Mouse (Mus musculus): ENCODE results near the gene Trpc7. TPM values are rescaled to one million over a fixed set of nuclear protein-coding genes. Genes with fewer than 3 reads are reported as not detected.

Trpc7 gene
- 0.12 TPM in 1 of 2 replicates, not detected in the other for polyA plus RNA-seq (2015; fragmentation: Nextera tagmentation; extraction: Ambion mirVana)

GRCm38 (mm10) chr13:56895893-56896292 lies at the start of gene Trpc7:
Trpc7 (minus strand) TSS chr13:56895993.
- H3K27me3 ChIP-seq = peaks cover 9% of the 10 kb centered on the region
- H3K9me3 ChIP-seq (replicated peaks) = no peaks in the 10 kb centered on the region
- no peak for ATAC-seq (ENCODE audit: insufficient number of reproducible peaks, low FRiP score, low TSS enrichment, low read depth)
- H3K36me3 ChIP-seq = no peaks in the 10 kb centered on the region
- H3K4me2 ChIP-seq (replicated peaks) = no peak within 1 kb of the TSS
- no peak within 1 kb of the TSS for H3K9ac ChIP-seq
- H3K4me3 ChIP-seq (replicated peaks) = no peak within 1 kb of the TSS
- H3K4me1 ChIP-seq = no peaks in the 10 kb centered on the region
- WGBS = 76% methylated on average over 3 of the region's 3 CpGs
- H3K27ac ChIP-seq (replicated peaks) = no peak within 1 kb of the TSS

- H3K36me3 ChIP-seq = no peaks in the 10 kb centered on the region
- no peak overlapping the region for H3K4me2 ChIP-seq (replicated peaks)
- H3K4me3 ChIP-seq (replicated peaks) = no peak overlapping the region
- H3K4me1 ChIP-seq = no peaks in the 10 kb centered on the region
- no peak for ATAC-seq (ENCODE audit: insufficient number of reproducible peaks, low FRiP score, low TSS enrichment, low read depth)
- H3K27ac ChIP-seq (replicated peaks) = no peak overlapping the region
- 83% methylated on average over 11 of the region's 11 CpGs for WGBS
- no peaks in the 10 kb centered on the region for H3K27me3 ChIP-seq
- no peak overlapping the region for H3K9ac ChIP-seq
- H3K9me3 ChIP-seq (replicated peaks) = no peaks in the 10 kb centered on the region
These were observed 43.5 kb upstream of the Trpc7 start for GRCm38 (mm10) chr13:56939261-56939660.

- Histone ChIP-seq H3K4me3 (replicated peaks) (no peak overlapping the region), H3K27me3 (no peaks in the 10 kb centered on the region), H3K9ac (no peak overlapping the region), H3K27ac (replicated peaks) (no peak overlapping the region), H3K4me2 (replicated peaks) (no peak overlapping the region), H3K36me3 (no peaks in the 10 kb centered on the region), H3K4me1 (no peaks in the 10 kb centered on the region), H3K9me3 (replicated peaks) (no peaks in the 10 kb centered on the region)
- WGBS = 56% methylated on average over 11 of the region's 11 CpGs
- no peak for ATAC-seq (ENCODE audit: insufficient number of reproducible peaks, low FRiP score, low TSS enrichment, low read depth)
These were observed 38.2 kb upstream of the Trpc7 start for GRCm38 (mm10) chr13:56933832-56934510.

- H3K4me3 ChIP-seq (replicated peaks) = no peak overlapping the region
- H3K9ac ChIP-seq = no peak overlapping the region
- H3K9me3 ChIP-seq (replicated peaks) = no peaks in the 10 kb centered on the region
- no peak overlapping the region for H3K27ac ChIP-seq (replicated peaks)
- WGBS = 72% methylated on average over 2 of the region's 2 CpGs
- no peaks in the 10 kb centered on the region for H3K27me3 ChIP-seq
- no peaks in the 10 kb centered on the region for H3K4me1 ChIP-seq
- ATAC-seq (ENCODE audit: insufficient number of reproducible peaks, low FRiP score, low TSS enrichment, low read depth) = no peak
- no peaks in the 10 kb centered on the region for H3K36me3 ChIP-seq
- H3K4me2 ChIP-seq (replicated peaks) = no peak overlapping the region
These were observed 34.6 kb upstream of the Trpc7 start for GRCm38 (mm10) chr13:56930421-56930820.

- Histone ChIP-seq H3K27me3 (no peaks in the 10 kb centered on the region), H3K36me3 (no peaks in the 10 kb centered on the region), H3K9ac (no peak overlapping the region), H3K4me2 (replicated peaks) (no peak overlapping the region), H3K4me1 (no peaks in the 10 kb centered on the region), H3K9me3 (replicated peaks) (no peaks in the 10 kb centered on the region), H3K4me3 (replicated peaks) (no peak overlapping the region), H3K27ac (replicated peaks) (no peak overlapping the region)
- ATAC-seq (ENCODE audit: insufficient number of reproducible peaks, low FRiP score, low TSS enrichment, low read depth) = no peak
- 75% methylated on average over 2 of the region's 2 CpGs for WGBS
These were observed 27.2 kb upstream of the Trpc7 start for GRCm38 (mm10) chr13:56922976-56923375.

DNA sequence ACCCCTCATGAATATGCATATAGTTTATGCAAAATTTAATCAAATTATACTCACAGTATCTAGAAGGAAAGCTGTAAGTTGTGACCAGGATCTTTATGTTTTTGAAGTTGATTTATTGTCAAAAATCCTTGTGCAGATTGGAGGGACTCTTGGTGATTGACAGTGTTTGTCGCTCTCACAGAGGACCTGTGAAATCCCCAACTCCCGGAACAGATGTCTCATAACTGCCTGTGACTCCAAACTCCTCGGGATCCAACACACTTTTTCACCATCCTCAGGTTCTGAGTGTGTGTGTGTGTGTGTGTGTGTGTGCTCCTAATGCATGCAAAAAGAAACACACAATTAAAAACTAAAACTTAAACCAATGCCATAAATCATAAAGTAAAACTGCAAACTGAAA lies 25.5 kb upstream of the Trpc7 start:
- H3K27ac ChIP-seq (replicated peaks) = no peak overlapping the region
- no peak overlapping the region for H3K4me3 ChIP-seq (replicated peaks)
- H3K9ac ChIP-seq = no peak overlapping the region
- 56% methylated on average over 3 of the region's 3 CpGs for WGBS
- H3K4me2 ChIP-seq (replicated peaks) = no peak overlapping the region
- no peak for ATAC-seq (ENCODE audit: insufficient number of reproducible peaks, low FRiP score, low TSS enrichment, low read depth)
- H3K27me3 ChIP-seq = no peaks in the 10 kb centered on the region
- H3K36me3 ChIP-seq = no peaks in the 10 kb centered on the region
- H3K9me3 ChIP-seq (replicated peaks) = no peaks in the 10 kb centered on the region
- H3K4me1 ChIP-seq = no peaks in the 10 kb centered on the region

GRCm38 (mm10) chr13:56914721-56915120 lies 18.9 kb upstream of the Trpc7 start:
- H3K27ac ChIP-seq (replicated peaks) = no peak overlapping the region
- H3K9me3 ChIP-seq (replicated peaks) = no peaks in the 10 kb centered on the region
- H3K27me3 ChIP-seq = peaks cover 2% of the 10 kb centered on the region; the same call in 1 of the 2 replicates
- no peak overlapping the region for H3K9ac ChIP-seq
- H3K4me3 ChIP-seq (replicated peaks) = no peak overlapping the region
- H3K4me1 ChIP-seq = no peaks in the 10 kb centered on the region
- H3K4me2 ChIP-seq (replicated peaks) = no peak overlapping the region
- ATAC-seq (ENCODE audit: insufficient number of reproducible peaks, low FRiP score, low TSS enrichment, low read depth) = no peak
- H3K36me3 ChIP-seq = no peaks in the 10 kb centered on the region
- 76% methylated on average over 7 of the region's 7 CpGs for WGBS

GRCm38 (mm10) chr13:56911093-56911492 lies 15.3 kb upstream of the Trpc7 start:
- Histone ChIP-seq H3K9me3 (replicated peaks) (no peaks in the 10 kb centered on the region), H3K9ac (no peak overlapping the region), H3K36me3 (no peaks in the 10 kb centered on the region), H3K4me3 (replicated peaks) (no peak overlapping the region), H3K27ac (replicated peaks) (no peak overlapping the region), H3K27me3 (peaks cover 6% of the 10 kb centered on the region; the same call in 1 of the 2 replicates), H3K4me1 (no peaks in the 10 kb centered on the region), H3K4me2 (replicated peaks) (no peak overlapping the region)
- no peak for ATAC-seq (ENCODE audit: insufficient number of reproducible peaks, low FRiP score, low TSS enrichment, low read depth)
- 52% methylated on average over 12 of the region's 12 CpGs for WGBS

GRCm38 (mm10) chr13:56895386-56895785 lies 407 bp downstream of the Trpc7 start:
- Histone ChIP-seq H3K27me3 (peaks cover 9% of the 10 kb centered on the region), H3K4me1 (no peaks in the 10 kb centered on the region), H3K9me3 (replicated peaks) (no peaks in the 10 kb centered on the region), H3K9ac (no peak overlapping the region), H3K4me3 (replicated peaks) (no peak overlapping the region), H3K4me2 (replicated peaks) (no peak overlapping the region), H3K36me3 (no peaks in the 10 kb centered on the region), H3K27ac (replicated peaks) (no peak overlapping the region)
- 2% methylated on average over 17 of the region's 17 CpGs for WGBS
- ATAC-seq (ENCODE audit: insufficient number of reproducible peaks, low FRiP score, low TSS enrichment, low read depth) = no peak

GRCm38 (mm10) chr13:56894543-56894942 lies 1.2 kb downstream of the Trpc7 start:
- WGBS = 75% methylated on average over 5 of the region's 5 CpGs
- no peak for ATAC-seq (ENCODE audit: insufficient number of reproducible peaks, low FRiP score, low TSS enrichment, low read depth)

GRCm38 (mm10) chr13:56889888-56890287 lies 5.9 kb downstream of the Trpc7 start:
- Histone ChIP-seq H3K27me3 (peaks cover under 1% of the 10 kb centered on the region; the same call in 1 of the 2 replicates), H3K4me3 (replicated peaks) (no peak overlapping the region), H3K4me2 (replicated peaks) (no peak overlapping the region), H3K9me3 (replicated peaks) (no peaks in the 10 kb centered on the region), H3K36me3 (no peaks in the 10 kb centered on the region), H3K9ac (no peak overlapping the region), H3K4me1 (no peaks in the 10 kb centered on the region), H3K27ac (replicated peaks) (no peak overlapping the region)
- 46% methylated on average over 7 of the region's 7 CpGs for WGBS
- no peak for ATAC-seq (ENCODE audit: insufficient number of reproducible peaks, low FRiP score, low TSS enrichment, low read depth)

More at GRCm38 (mm10) chr13:56894543-56894942, 1.2 kb downstream of the Trpc7 start:
- no peaks in the 10 kb centered on the region for H3K4me1 ChIP-seq
- H3K27ac ChIP-seq (replicated peaks) = no peak overlapping the region
- H3K4me3 ChIP-seq (replicated peaks) = no peak overlapping the region
- H3K27me3 ChIP-seq = peaks cover 9% of the 10 kb centered on the region
- H3K9ac ChIP-seq = no peak overlapping the region
- H3K36me3 ChIP-seq = no peaks in the 10 kb centered on the region
- no peak overlapping the region for H3K4me2 ChIP-seq (replicated peaks)
- H3K9me3 ChIP-seq (replicated peaks) = no peaks in the 10 kb centered on the region

- Histone ChIP-seq H3K4me1 (no peaks in the 10 kb centered on the region), H3K4me3 (replicated peaks) (no peak overlapping the region), H3K36me3 (no peaks in the 10 kb centered on the region), H3K4me2 (replicated peaks) (no peak overlapping the region), H3K27me3 (no peaks in the 10 kb centered on the region), H3K9me3 (replicated peaks) (no peaks in the 10 kb centered on the region), H3K27ac (replicated peaks) (no peak overlapping the region), H3K9ac (no peak overlapping the region)
- 88% methylated on average over 12 of the region's 12 CpGs for WGBS
- ATAC-seq (ENCODE audit: insufficient number of reproducible peaks, low FRiP score, low TSS enrichment, low read depth) = no peak
These were observed 12.9 kb downstream of the Trpc7 start for GRCm38 (mm10) chr13:56882931-56883330.
